Mouse (Mus musculus): ENCODE data around the gene Olfr56. TPM values are rescaled to one million over a fixed set of nuclear protein-coding genes. Genes with fewer than 3 reads are reported as not detected.
"Not testable (repeated sequence)": the region's sequence is repeated elsewhere in the genome, so short reads cannot be mapped to it uniquely, and the experiment has no call there.

The Olfr56 gene
- polyA plus RNA-seq (2015; fragmentation: Nextera tagmentation; extraction: Ambion mirVana): 0.08 TPM in 1 of 2 replicates, not detected in the other

GRCm38 (mm10) chr11:48978240-48978939, at the start of gene Olfr56:
Gene Olfr56 (plus strand): TSS chr11:48978889.
- not testable (repeated sequence) for H3K9ac ChIP-seq (replicated peaks; ENCODE audit: low read length); H3K27me3 ChIP-seq (ENCODE audit: insufficient read depth, low read length); H3K27ac ChIP-seq (ENCODE audit: low read length); H3K4me3 ChIP-seq (ENCODE audit: low read length); H3K4me1 ChIP-seq (ENCODE audit: insufficient read depth, low read length); ATAC-seq (ENCODE audit: low FRiP score, low TSS enrichment); H3K36me3 ChIP-seq (ENCODE audit: insufficient read depth, low read length); H3K4me2 ChIP-seq (replicated peaks; ENCODE audit: low read depth, low read length); H3K9me3 ChIP-seq (ENCODE audit: low read length)
- no CpG with 5 or more reads among the region's 1 CpGs for WGBS

- H3K4me2 ChIP-seq (replicated peaks; ENCODE audit: low read depth, low read length); H3K27me3 ChIP-seq (ENCODE audit: insufficient read depth, low read length); H3K4me1 ChIP-seq (ENCODE audit: insufficient read depth, low read length); H3K27ac ChIP-seq (ENCODE audit: low read length); H3K36me3 ChIP-seq (ENCODE audit: insufficient read depth, low read length); H3K9me3 ChIP-seq (ENCODE audit: low read length); ATAC-seq (ENCODE audit: low FRiP score, low TSS enrichment); H3K4me3 ChIP-seq (ENCODE audit: low read length); H3K9ac ChIP-seq (replicated peaks; ENCODE audit: low read length): not testable (repeated sequence)
- 52% methylated on average over 1 of the region's 1 CpGs for WGBS
Measured at GRCm38 (mm10) chr11:48933422-48933821, 45.3 kb upstream of the Olfr56 start.

GRCm38 (mm10) chr11:48933923-48934322, 44.8 kb upstream of the Olfr56 start:
- 0 out of 2 replicates have a peak, but pooled peaks have one; percentile 19 for ATAC-seq (ENCODE audit: low FRiP score, low TSS enrichment)
- H3K4me2 ChIP-seq (replicated peaks; ENCODE audit: low read depth, low read length); H3K9me3 ChIP-seq (ENCODE audit: low read length); H3K27me3 ChIP-seq (ENCODE audit: insufficient read depth, low read length); H3K36me3 ChIP-seq (ENCODE audit: insufficient read depth, low read length); H3K27ac ChIP-seq (ENCODE audit: low read length); H3K4me3 ChIP-seq (ENCODE audit: low read length); H3K4me1 ChIP-seq (ENCODE audit: insufficient read depth, low read length); H3K9ac ChIP-seq (replicated peaks; ENCODE audit: low read length): not testable (repeated sequence)
- WGBS: 25% methylated on average over 1 of the region's 1 CpGs

- H3K4me3 ChIP-seq (ENCODE audit: low read length); H3K4me2 ChIP-seq (replicated peaks; ENCODE audit: low read depth, low read length); H3K36me3 ChIP-seq (ENCODE audit: insufficient read depth, low read length); H3K9me3 ChIP-seq (ENCODE audit: low read length); H3K27me3 ChIP-seq (ENCODE audit: insufficient read depth, low read length); H3K27ac ChIP-seq (ENCODE audit: low read length); H3K9ac ChIP-seq (replicated peaks; ENCODE audit: low read length); H3K4me1 ChIP-seq (ENCODE audit: insufficient read depth, low read length); ATAC-seq (ENCODE audit: low FRiP score, low TSS enrichment): not testable (repeated sequence)
- WGBS: no CpG with 5 or more reads among the region's 3 CpGs
Measured at GRCm38 (mm10) chr11:48935291-48935690, 43.4 kb upstream of the Olfr56 start.

- not testable (repeated sequence) for H3K9ac ChIP-seq (replicated peaks; ENCODE audit: low read length); H3K4me1 ChIP-seq (ENCODE audit: insufficient read depth, low read length); H3K4me2 ChIP-seq (replicated peaks; ENCODE audit: low read depth, low read length); H3K27ac ChIP-seq (ENCODE audit: low read length); H3K9me3 ChIP-seq (ENCODE audit: low read length); H3K4me3 ChIP-seq (ENCODE audit: low read length); H3K27me3 ChIP-seq (ENCODE audit: insufficient read depth, low read length); ATAC-seq (ENCODE audit: low FRiP score, low TSS enrichment); H3K36me3 ChIP-seq (ENCODE audit: insufficient read depth, low read length)
Measured at GRCm38 (mm10) chr11:48939286-48939685, 39.4 kb upstream of the Olfr56 start.

GRCm38 (mm10) chr11:48946090-48946489, 32.6 kb upstream of the Olfr56 start, which contains the start of gene Psme2b:
Gene Psme2b (minus strand): TSS chr11:48946190.
- not testable (repeated sequence) for ATAC-seq (ENCODE audit: low FRiP score, low TSS enrichment); H3K9ac ChIP-seq (replicated peaks; ENCODE audit: low read length); H3K4me1 ChIP-seq (ENCODE audit: insufficient read depth, low read length); H3K27ac ChIP-seq (ENCODE audit: low read length); H3K4me3 ChIP-seq (ENCODE audit: low read length); H3K9me3 ChIP-seq (ENCODE audit: low read length); H3K4me2 ChIP-seq (replicated peaks; ENCODE audit: low read depth, low read length); H3K36me3 ChIP-seq (ENCODE audit: insufficient read depth, low read length); H3K27me3 ChIP-seq (ENCODE audit: insufficient read depth, low read length)
- 85% methylated on average over 6 of the region's 6 CpGs for WGBS

- H3K27me3 ChIP-seq (ENCODE audit: insufficient read depth, low read length); H3K27ac ChIP-seq (ENCODE audit: low read length); H3K9ac ChIP-seq (replicated peaks; ENCODE audit: low read length); ATAC-seq (ENCODE audit: low FRiP score, low TSS enrichment); H3K4me1 ChIP-seq (ENCODE audit: insufficient read depth, low read length); H3K36me3 ChIP-seq (ENCODE audit: insufficient read depth, low read length); H3K4me2 ChIP-seq (replicated peaks; ENCODE audit: low read depth, low read length); H3K9me3 ChIP-seq (ENCODE audit: low read length); H3K4me3 ChIP-seq (ENCODE audit: low read length): not testable (repeated sequence)
- WGBS: no CpG with 5 or more reads among the region's 1 CpGs
Measured at GRCm38 (mm10) chr11:48974686-48975085, 4.0 kb upstream of the Olfr56 start.

GRCm38 (mm10) chr11:48979251-48979650, 562 bp downstream of the Olfr56 start, which contains the start of gene 9930111J21Rik1:
Gene 9930111J21Rik1 (minus strand): TSS chr11:48979398.
- not testable (repeated sequence) for ATAC-seq (ENCODE audit: low FRiP score, low TSS enrichment); H3K9me3 ChIP-seq (ENCODE audit: low read length); H3K27me3 ChIP-seq (ENCODE audit: insufficient read depth, low read length); H3K4me3 ChIP-seq (ENCODE audit: low read length); H3K9ac ChIP-seq (replicated peaks; ENCODE audit: low read length); H3K4me1 ChIP-seq (ENCODE audit: insufficient read depth, low read length); H3K36me3 ChIP-seq (ENCODE audit: insufficient read depth, low read length); H3K27ac ChIP-seq (ENCODE audit: low read length); H3K4me2 ChIP-seq (replicated peaks; ENCODE audit: low read depth, low read length)
- no CpG with 5 or more reads among the region's 3 CpGs for WGBS

- H3K4me3 ChIP-seq (ENCODE audit: low read length); H3K9ac ChIP-seq (replicated peaks; ENCODE audit: low read length); H3K4me2 ChIP-seq (replicated peaks; ENCODE audit: low read depth, low read length); H3K27ac ChIP-seq (ENCODE audit: low read length); ATAC-seq (ENCODE audit: low FRiP score, low TSS enrichment); H3K36me3 ChIP-seq (ENCODE audit: insufficient read depth, low read length); H3K9me3 ChIP-seq (ENCODE audit: low read length); H3K4me1 ChIP-seq (ENCODE audit: insufficient read depth, low read length); H3K27me3 ChIP-seq (ENCODE audit: insufficient read depth, low read length): not testable (repeated sequence)
- no CpG with 5 or more reads among the region's 5 CpGs for WGBS
Measured at GRCm38 (mm10) chr11:48980052-48980451, 1.4 kb downstream of the Olfr56 start.

GRCm38 (mm10) chr11:48982848-48983247, 4.2 kb downstream of the Olfr56 start:
- H3K4me2 ChIP-seq (replicated peaks; ENCODE audit: low read depth, low read length); ATAC-seq (ENCODE audit: low FRiP score, low TSS enrichment); H3K27ac ChIP-seq (ENCODE audit: low read length); H3K9ac ChIP-seq (replicated peaks; ENCODE audit: low read length); H3K9me3 ChIP-seq (ENCODE audit: low read length); H3K36me3 ChIP-seq (ENCODE audit: insufficient read depth, low read length); H3K4me3 ChIP-seq (ENCODE audit: low read length); H3K27me3 ChIP-seq (ENCODE audit: insufficient read depth, low read length); H3K4me1 ChIP-seq (ENCODE audit: insufficient read depth, low read length): not testable (repeated sequence)
- no CpG with 5 or more reads among the region's 3 CpGs for WGBS

Data from kidney, embryonic 16.5 days (tissue).